Mouse (Mus musculus): ENCODE measurements around the gene Gm9887. TPM values are rescaled to one million over a fixed set of nuclear protein-coding genes. Genes with fewer than 3 reads are reported as not detected.
A peak's percentile ranks its signal among the peaks of the same experiment; 100 is the strongest.
"Not testable (repeated sequence)": the region's sequence is repeated elsewhere in the genome, so short reads cannot be mapped to it uniquely, and the experiment has no call there.

Gm9887 gene
- polyA plus RNA-seq, 1 experiment from 2014 or later, result 0.62 TPM

- no peak overlapping the region for H3K27ac ChIP-seq (ENCODE audit: low read length)
- no peak overlapping the region for H3K4me2 ChIP-seq (ENCODE audit: low read length)
- no peak for ATAC-seq
- no peaks in the 10 kb centered on the region for H3K27me3 ChIP-seq (replicated peaks; ENCODE audit: control insufficient read depth, insufficient read depth, low read length)
- H3K4me1 ChIP-seq (replicated peaks; ENCODE audit: control insufficient read depth, insufficient read depth, low read length), result peaks cover 8% of the 10 kb centered on the region
- H3K4me3 ChIP-seq (replicated peaks; ENCODE audit: low read length), result no peak overlapping the region
- H3K9me3 ChIP-seq (ENCODE audit: control insufficient read depth, low read length), result no peaks in the 10 kb centered on the region
- 84% methylated on average over 7 of the region's 7 CpGs for WGBS
- H3K9ac ChIP-seq (replicated peaks; ENCODE audit: low read depth, low read length), result no peak overlapping the region
- no peaks in the 10 kb centered on the region for H3K36me3 ChIP-seq (ENCODE audit: control insufficient read depth, insufficient read depth)
Observed at GRCm38 (mm10) chr12:69365757-69366156, 6.5 kb downstream of the Gm9887 start.

GRCm38 (mm10) chr12:69363899-69364762 is 8.1 kb downstream of the Gm9887 start:
- Histone ChIP-seq H3K27ac (ENCODE audit: low read length) (0 out of 2 replicates have a peak overlapping the region, but pooled peaks have one; percentile 3), H3K27me3 (replicated peaks; ENCODE audit: control insufficient read depth, insufficient read depth, low read length) (no peaks in the 10 kb centered on the region), H3K4me1 (replicated peaks; ENCODE audit: control insufficient read depth, insufficient read depth, low read length) (peaks cover 7% of the 10 kb centered on the region; the same call in 1 of the 2 replicates), H3K9ac (replicated peaks; ENCODE audit: low read depth, low read length) (peak overlapping the region; percentile 52), H3K4me3 (replicated peaks; ENCODE audit: low read length) (peak overlapping the region; percentile 52), H3K36me3 (ENCODE audit: control insufficient read depth, insufficient read depth) (no peaks in the 10 kb centered on the region), H3K4me2 (ENCODE audit: low read length) (peak overlapping the region; percentile 70), H3K9me3 (ENCODE audit: control insufficient read depth, low read length) (no peaks in the 10 kb centered on the region)
- WGBS, result 3% methylated on average over 28 of the region's 32 CpGs
- no peak for ATAC-seq

DNA sequence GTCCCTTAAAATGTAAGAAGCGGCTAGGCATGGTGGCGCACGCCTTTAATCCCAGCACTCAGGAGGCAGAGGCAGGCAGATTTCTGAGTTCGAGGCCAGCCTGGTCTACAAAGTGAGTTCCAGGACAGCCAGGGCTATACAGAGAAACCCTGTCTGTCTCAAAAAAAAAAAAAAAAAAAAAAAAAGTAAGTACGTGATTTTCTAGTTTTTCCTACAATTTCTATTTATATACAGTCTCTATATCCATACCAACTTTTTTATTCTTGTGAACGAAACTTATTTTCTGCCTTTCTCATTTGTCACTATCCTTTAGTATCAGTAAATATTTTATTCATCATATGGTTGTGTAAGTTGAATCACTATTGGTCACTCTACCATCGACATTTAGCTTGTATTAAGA is 9.1 kb downstream of the Gm9887 start:
- not testable (repeated sequence) for H3K4me2 ChIP-seq (ENCODE audit: low read length); H3K27me3 ChIP-seq (replicated peaks; ENCODE audit: control insufficient read depth, insufficient read depth, low read length); H3K9me3 ChIP-seq (ENCODE audit: control insufficient read depth, low read length); H3K4me1 ChIP-seq (replicated peaks; ENCODE audit: control insufficient read depth, insufficient read depth, low read length); H3K36me3 ChIP-seq (ENCODE audit: control insufficient read depth, insufficient read depth); H3K4me3 ChIP-seq (replicated peaks; ENCODE audit: low read length); H3K27ac ChIP-seq (ENCODE audit: low read length); ATAC-seq; H3K9ac ChIP-seq (replicated peaks; ENCODE audit: low read depth, low read length)
- WGBS, result 97% methylated on average over 7 of the region's 7 CpGs

DNA sequence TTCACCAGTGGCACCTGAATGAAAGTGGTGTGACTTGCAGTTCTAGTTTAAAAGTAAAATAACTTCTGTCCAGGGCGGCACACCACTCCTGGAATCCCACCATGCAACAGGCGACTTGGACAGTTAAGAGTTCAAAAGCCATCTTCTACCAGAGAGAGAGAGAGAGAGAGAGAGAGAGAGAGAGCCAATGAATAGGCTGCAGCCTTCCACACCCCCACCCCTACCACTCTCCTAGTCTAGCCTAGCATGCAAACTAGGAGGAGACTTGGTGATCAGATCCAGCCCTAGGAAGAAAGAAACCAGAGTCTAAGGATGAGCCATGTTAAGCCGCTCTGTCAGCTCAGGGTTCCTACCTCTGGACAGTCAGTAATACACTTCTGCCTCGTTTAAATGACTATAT is 9.9 kb downstream of the Gm9887 start:
- ATAC-seq, result no peak
- H3K27ac ChIP-seq (ENCODE audit: low read length), result no peak overlapping the region
- H3K9ac ChIP-seq (replicated peaks; ENCODE audit: low read depth, low read length), result no peak overlapping the region
- peaks cover 7% of the 10 kb centered on the region; the same call in 1 of the 2 replicates for H3K4me1 ChIP-seq (replicated peaks; ENCODE audit: control insufficient read depth, insufficient read depth, low read length)
- no peak overlapping the region for H3K4me3 ChIP-seq (replicated peaks; ENCODE audit: low read length)
- no peaks in the 10 kb centered on the region for H3K9me3 ChIP-seq (ENCODE audit: control insufficient read depth, low read length)
- H3K4me2 ChIP-seq (ENCODE audit: low read length), result peak overlapping the region; percentile 78; the same call in 1 of the 2 replicates
- no peaks in the 10 kb centered on the region for H3K27me3 ChIP-seq (replicated peaks; ENCODE audit: control insufficient read depth, insufficient read depth, low read length)
- no peaks in the 10 kb centered on the region for H3K36me3 ChIP-seq (ENCODE audit: control insufficient read depth, insufficient read depth)
- 49% methylated on average over 4 of the region's 4 CpGs for WGBS

DNA sequence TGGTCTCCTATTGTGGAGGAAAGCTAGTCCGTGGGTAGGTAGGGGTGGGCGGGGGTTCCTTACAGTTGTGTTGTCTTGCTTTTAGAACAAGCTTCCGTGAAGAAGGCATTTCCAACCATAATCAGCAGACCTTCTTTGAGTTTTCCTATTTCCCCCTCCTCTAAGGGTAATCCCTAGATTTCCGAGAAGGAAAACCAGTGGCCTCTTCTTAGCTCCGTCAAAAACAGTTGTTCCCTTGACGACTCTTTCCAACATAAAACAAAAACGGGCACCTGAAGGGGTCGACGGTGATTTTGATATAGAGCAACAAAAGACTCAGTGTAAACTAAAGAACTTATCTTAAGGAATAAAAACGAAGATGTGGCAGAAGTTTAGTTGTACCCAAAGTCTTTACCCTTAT is 10.3 kb downstream of the Gm9887 start:
- WGBS, result 4% methylated on average over 10 of the region's 10 CpGs
- H3K9ac ChIP-seq (replicated peaks; ENCODE audit: low read depth, low read length), result peak overlapping the region; percentile 73
- peak overlapping the region; percentile 66 for H3K4me3 ChIP-seq (replicated peaks; ENCODE audit: low read length)
- H3K27me3 ChIP-seq (replicated peaks; ENCODE audit: control insufficient read depth, insufficient read depth, low read length), result no peaks in the 10 kb centered on the region
- H3K9me3 ChIP-seq (ENCODE audit: control insufficient read depth, low read length), result no peaks in the 10 kb centered on the region
- H3K4me1 ChIP-seq (replicated peaks; ENCODE audit: control insufficient read depth, insufficient read depth, low read length), result peaks cover 7% of the 10 kb centered on the region; the same call in 1 of the 2 replicates
- peak overlapping the region; percentile 78 for H3K4me2 ChIP-seq (ENCODE audit: low read length)
- H3K36me3 ChIP-seq (ENCODE audit: control insufficient read depth, insufficient read depth), result no peaks in the 10 kb centered on the region
- peak overlapping the region; percentile 96 for H3K27ac ChIP-seq (ENCODE audit: low read length)
- ATAC-seq, result no peak

DNA sequence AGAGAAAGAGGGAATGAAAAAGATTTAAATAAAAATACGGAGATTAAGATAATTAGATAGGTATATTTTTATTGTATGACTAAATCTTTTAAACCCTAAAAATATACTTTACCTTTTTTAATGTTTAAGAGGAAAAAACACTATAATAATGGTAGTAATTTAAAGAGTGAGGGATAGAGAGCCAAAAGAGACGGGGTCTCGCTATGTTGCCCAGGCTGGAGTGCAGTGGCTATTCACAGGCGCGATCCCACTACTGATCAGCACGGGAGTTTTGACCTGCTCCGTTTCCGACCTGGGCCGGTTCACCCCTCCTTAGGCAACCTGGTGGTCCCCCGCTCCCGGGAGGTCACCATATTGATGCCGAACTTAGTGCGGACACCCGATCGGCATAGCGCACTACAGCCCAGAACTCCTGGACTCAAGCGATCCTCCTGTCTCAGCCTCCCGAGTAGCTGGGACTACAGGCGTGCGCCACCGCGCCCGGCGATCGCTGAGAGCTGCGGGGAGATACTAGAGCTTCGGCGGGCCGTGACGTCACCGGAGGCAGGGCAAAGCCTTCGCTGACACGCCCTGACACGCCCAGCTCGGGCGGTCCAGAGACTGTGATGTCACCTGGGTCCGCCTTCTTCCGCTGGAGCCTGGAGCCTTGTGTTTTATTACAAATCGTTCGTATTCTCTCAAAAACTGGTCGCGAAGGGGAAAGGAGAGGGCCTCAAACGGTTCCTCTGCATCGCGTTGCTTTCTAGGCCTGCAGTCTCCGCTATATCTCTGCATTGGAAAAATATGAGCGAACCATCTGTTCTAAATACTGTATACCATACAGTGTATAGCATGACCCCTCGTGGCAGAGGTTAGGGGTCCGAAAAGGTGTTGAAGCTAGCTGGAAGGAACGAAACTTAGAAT is 11.0 kb downstream of the Gm9887 start:
- Histone ChIP-seq H3K4me3 (replicated peaks; ENCODE audit: low read length) (peak overlapping the region; percentile 66), H3K27ac (ENCODE audit: low read length) (peak overlapping the region; percentile 96), H3K9ac (replicated peaks; ENCODE audit: low read depth, low read length) (peak overlapping the region; percentile 73), H3K4me2 (ENCODE audit: low read length) (peak overlapping the region; percentile 78)
- ATAC-seq, result peak; percentile 96
- not testable (repeated sequence) for H3K9me3 ChIP-seq (ENCODE audit: control insufficient read depth, low read length); H3K36me3 ChIP-seq (ENCODE audit: control insufficient read depth, insufficient read depth); H3K4me1 ChIP-seq (replicated peaks; ENCODE audit: control insufficient read depth, insufficient read depth, low read length); H3K27me3 ChIP-seq (replicated peaks; ENCODE audit: control insufficient read depth, insufficient read depth, low read length)
- WGBS, result under 1% methylated on average over 39 of the region's 50 CpGs

DNA sequence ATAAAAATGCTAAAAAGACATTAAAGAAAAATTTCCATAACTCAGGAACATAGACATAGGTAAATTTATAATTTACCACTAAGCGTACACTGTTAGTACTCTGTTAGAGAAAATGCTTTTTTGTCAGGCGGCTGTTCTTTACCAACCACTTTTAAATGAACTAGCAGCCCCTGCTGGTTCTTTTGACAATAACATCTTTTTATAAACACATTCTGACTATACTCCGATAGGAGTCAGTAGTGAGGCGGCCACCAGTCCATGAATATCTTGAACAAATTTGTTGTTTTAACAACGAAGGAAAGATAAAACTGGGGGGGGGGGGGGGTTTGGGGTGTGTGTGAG is 11.6 kb downstream of the Gm9887 start:
- H3K9ac ChIP-seq (replicated peaks; ENCODE audit: low read depth, low read length), result no peak overlapping the region
- no peak overlapping the region for H3K4me3 ChIP-seq (replicated peaks; ENCODE audit: low read length)
- H3K4me2 ChIP-seq (ENCODE audit: low read length), result no peak overlapping the region
- H3K27ac ChIP-seq (ENCODE audit: low read length), result no peak overlapping the region
- H3K36me3 ChIP-seq (ENCODE audit: control insufficient read depth, insufficient read depth), result no peaks in the 10 kb centered on the region
- ATAC-seq, result peak; percentile 1; the same call in 1 of the 2 replicates
- H3K9me3 ChIP-seq (ENCODE audit: control insufficient read depth, low read length), result no peaks in the 10 kb centered on the region
- H3K4me1 ChIP-seq (replicated peaks; ENCODE audit: control insufficient read depth, insufficient read depth, low read length), result peaks cover 11% of the 10 kb centered on the region
- 14% methylated on average over 5 of the region's 5 CpGs for WGBS
- H3K27me3 ChIP-seq (replicated peaks; ENCODE audit: control insufficient read depth, insufficient read depth, low read length), result no peaks in the 10 kb centered on the region

GRCm38 (mm10) chr12:69357300-69357646 is 15.0 kb downstream of the Gm9887 start:
- H3K36me3 ChIP-seq (ENCODE audit: control insufficient read depth, insufficient read depth), result peaks cover 6% of the 10 kb centered on the region; the same call in 1 of the 2 replicates

More at GRCm38 (mm10) chr12:69357300-69357646, 15.0 kb downstream of the Gm9887 start:
- Histone ChIP-seq H3K4me3 (replicated peaks; ENCODE audit: low read length) (peak overlapping the region; percentile 83), H3K9me3 (ENCODE audit: control insufficient read depth, low read length) (no peaks in the 10 kb centered on the region), H3K27me3 (replicated peaks; ENCODE audit: control insufficient read depth, insufficient read depth, low read length) (no peaks in the 10 kb centered on the region), H3K27ac (ENCODE audit: low read length) (no peak overlapping the region), H3K4me2 (ENCODE audit: low read length) (peak overlapping the region; percentile 49), H3K9ac (replicated peaks; ENCODE audit: low read depth, low read length) (peak overlapping the region; percentile 88), H3K4me1 (replicated peaks; ENCODE audit: control insufficient read depth, insufficient read depth, low read length) (peaks cover 12% of the 10 kb centered on the region)
- WGBS, result 3% methylated on average over 13 of the region's 13 CpGs
- no peak for ATAC-seq
